Mouse (Mus musculus): ENCODE measurements around the gene Pth1r.

- TF ChIP-seq CTCF (IDR thresholded peaks at IDR 0.05; ENCODE audit: insufficient read depth, low read length) (no peak), POLR2A (IDR thresholded peaks at IDR 0.05; ENCODE audit: borderline replicate concordance, extremely low read depth, low read depth, low read length) (no peak)
Observed at GRCm38 (mm10) chr9:110713389-110713788, 33.6 kb downstream of the Pth1r start.

Data from lung, adult 2 months (tissue).